Mouse (Mus musculus): ENCODE data around the gene Eps8. TPM values are rescaled to one million over a fixed set of nuclear protein-coding genes. Genes with fewer than 3 reads are reported as not detected.

Eps8 gene
- polyA plus RNA-seq, 1 experiment: 17.7 TPM

DNA sequence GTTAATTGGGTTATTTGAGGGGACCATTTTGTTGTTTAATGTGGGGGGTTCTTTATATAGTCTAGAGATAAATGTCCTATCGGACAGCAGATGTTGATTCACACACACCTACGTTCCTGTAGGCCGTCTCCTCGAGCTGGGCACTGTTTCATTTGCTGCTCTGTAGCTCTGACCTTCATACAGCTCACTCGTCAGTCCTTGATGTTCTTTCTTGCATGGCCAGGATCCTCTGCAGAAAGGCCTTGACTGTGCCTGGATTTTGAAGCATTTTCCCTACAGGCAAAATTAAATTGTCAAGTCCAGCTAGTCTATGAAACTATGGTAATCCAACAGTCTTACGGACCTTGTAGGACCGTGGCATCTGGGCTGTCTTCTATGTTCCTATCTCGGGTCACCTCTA, 40.4 kb upstream of the Eps8 start:
- H3K27ac ChIP-seq (ENCODE audit: insufficient read depth, low read length): no peak overlapping the region
- no peaks in the 10 kb centered on the region for H3K36me3 ChIP-seq (ENCODE audit: control insufficient read depth, insufficient read depth, low read length, poor library complexity, severe bottlenecking)
- H3K9me3 ChIP-seq (replicated peaks; ENCODE audit: control insufficient read depth, insufficient read depth, low read length, poor library complexity, severe bottlenecking): no peaks in the 10 kb centered on the region
- TF ChIP-seq POLR2A (IDR thresholded peaks at IDR 0.05; ENCODE audit: insufficient read depth, low read length) (no peak), CTCF (IDR thresholded peaks at IDR 0.05; ENCODE audit: low read depth, low read length) (no peak), EP300 (IDR thresholded peaks at IDR 0.05; ENCODE audit: insufficient read depth, low read depth, low read length) (no peak)
- no peak overlapping the region for H3K4me3 ChIP-seq (ENCODE audit: low read depth, low read length)
- no peaks in the 10 kb centered on the region for H3K4me1 ChIP-seq (ENCODE audit: control insufficient read depth, insufficient read depth, low read length)
- H3K27me3 ChIP-seq (ENCODE audit: control insufficient read depth, insufficient read depth, low read length, poor library complexity, severe bottlenecking): no peaks in the 10 kb centered on the region
- no peak overlapping the region for H3K9ac ChIP-seq (ENCODE audit: low read depth, poor library complexity, severe bottlenecking)

DNA sequence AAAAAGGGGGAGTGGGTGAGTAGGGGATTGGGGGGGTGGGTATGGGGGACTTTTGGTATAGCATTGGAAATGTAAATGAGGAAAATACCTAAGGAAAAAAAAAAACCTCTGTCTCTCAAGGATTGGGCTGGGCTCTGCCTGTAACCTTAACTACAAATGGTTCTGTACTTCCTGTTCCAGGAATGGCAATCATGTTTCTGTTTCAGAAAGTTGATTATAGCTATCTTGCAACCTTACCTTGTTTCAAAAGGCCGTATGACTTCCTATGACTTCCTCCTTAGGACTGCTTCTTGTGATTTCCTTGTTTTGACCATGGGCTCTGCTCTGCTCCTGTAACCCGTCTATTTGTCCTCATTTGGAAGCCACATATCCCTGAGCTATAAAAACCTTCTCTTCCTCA, 39.6 kb upstream of the Eps8 start:
- Histone ChIP-seq H3K9me3 (replicated peaks; ENCODE audit: control insufficient read depth, insufficient read depth, low read length, poor library complexity, severe bottlenecking) (no peaks in the 10 kb centered on the region), H3K36me3 (ENCODE audit: control insufficient read depth, insufficient read depth, low read length, poor library complexity, severe bottlenecking) (no peaks in the 10 kb centered on the region), H3K4me1 (ENCODE audit: control insufficient read depth, insufficient read depth, low read length) (no peaks in the 10 kb centered on the region), H3K9ac (ENCODE audit: low read depth, poor library complexity, severe bottlenecking) (no peak overlapping the region), H3K4me3 (ENCODE audit: low read depth, low read length) (no peak overlapping the region), H3K27ac (ENCODE audit: insufficient read depth, low read length) (no peak overlapping the region), H3K27me3 (ENCODE audit: control insufficient read depth, insufficient read depth, low read length, poor library complexity, severe bottlenecking) (no peaks in the 10 kb centered on the region)
- no peak for TF ChIP-seq POLR2A (IDR thresholded peaks at IDR 0.05; ENCODE audit: insufficient read depth, low read length)
- no peak for TF ChIP-seq CTCF (IDR thresholded peaks at IDR 0.05; ENCODE audit: low read depth, low read length)
- no peak for TF ChIP-seq EP300 (IDR thresholded peaks at IDR 0.05; ENCODE audit: insufficient read depth, low read depth, low read length)

DNA sequence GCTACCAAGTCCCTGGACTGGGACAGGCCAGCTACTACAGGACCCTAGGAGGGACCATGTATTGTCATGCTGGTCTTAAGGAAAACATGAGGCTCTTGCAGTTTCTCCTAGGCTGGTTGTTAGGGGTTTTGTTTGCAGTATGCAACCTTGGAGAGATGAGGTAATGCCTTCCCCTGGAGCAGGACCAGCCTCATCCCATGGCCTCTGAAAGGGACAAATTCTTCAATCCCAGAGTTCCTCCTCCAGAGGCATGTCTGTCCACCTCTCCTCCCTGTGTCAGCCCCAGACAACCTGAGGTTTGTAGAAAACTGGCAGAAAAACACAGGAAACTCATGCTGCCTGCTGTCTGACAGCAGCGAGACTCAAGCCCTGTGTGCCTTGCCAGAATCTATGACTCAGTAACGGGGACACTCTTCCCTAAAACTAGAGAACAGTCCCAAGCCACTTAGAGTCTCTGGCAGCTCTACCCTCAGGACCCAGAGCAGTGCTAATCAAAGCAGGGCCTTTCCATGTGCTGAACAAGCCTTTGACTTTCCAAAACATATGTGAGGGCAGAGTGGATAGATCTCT, 36.0 kb upstream of the Eps8 start:
- no peak overlapping the region for H3K4me3 ChIP-seq (ENCODE audit: low read depth, low read length)
- no peaks in the 10 kb centered on the region for H3K9me3 ChIP-seq (replicated peaks; ENCODE audit: control insufficient read depth, insufficient read depth, low read length, poor library complexity, severe bottlenecking)
- no peak overlapping the region for H3K9ac ChIP-seq (ENCODE audit: low read depth, poor library complexity, severe bottlenecking)
- no peak for TF ChIP-seq CTCF (IDR thresholded peaks at IDR 0.05; ENCODE audit: low read depth, low read length)
- no peak for TF ChIP-seq POLR2A (IDR thresholded peaks at IDR 0.05; ENCODE audit: insufficient read depth, low read length)
- H3K27ac ChIP-seq (ENCODE audit: insufficient read depth, low read length): no peak overlapping the region
- no peaks in the 10 kb centered on the region for H3K4me1 ChIP-seq (ENCODE audit: control insufficient read depth, insufficient read depth, low read length)
- no peaks in the 10 kb centered on the region for H3K36me3 ChIP-seq (ENCODE audit: control insufficient read depth, insufficient read depth, low read length, poor library complexity, severe bottlenecking)
- no peaks in the 10 kb centered on the region for H3K27me3 ChIP-seq (ENCODE audit: control insufficient read depth, insufficient read depth, low read length, poor library complexity, severe bottlenecking)

DNA sequence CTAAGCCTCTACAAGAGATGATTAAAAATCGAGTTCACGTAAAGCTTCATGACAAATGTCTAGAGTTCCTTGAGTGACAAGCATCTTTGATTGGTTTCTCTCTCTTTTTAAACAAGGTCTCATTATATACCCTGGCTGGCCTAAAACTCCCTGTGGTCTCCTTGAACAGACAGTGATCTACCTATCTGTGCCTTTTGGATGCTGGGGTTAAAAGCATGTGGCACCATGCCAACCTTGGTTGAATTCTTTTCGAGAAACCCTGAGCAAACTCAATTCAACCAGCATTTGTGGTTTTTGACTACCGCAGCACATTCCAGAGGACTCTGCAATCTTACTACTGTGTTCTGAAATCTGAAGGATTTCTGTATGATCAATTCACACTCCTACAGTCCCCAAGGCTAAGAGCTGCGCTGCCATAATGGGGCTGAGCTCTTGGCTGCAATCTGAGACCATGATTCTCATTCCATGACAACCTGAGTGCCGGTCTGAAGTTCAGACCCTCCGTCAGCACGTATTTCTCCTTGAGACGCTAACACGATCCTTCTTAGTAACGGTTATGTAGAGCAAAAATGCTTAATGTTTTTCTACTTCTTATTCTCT, 33.9 kb upstream of the Eps8 start:
- Histone ChIP-seq H3K9me3 (replicated peaks; ENCODE audit: control insufficient read depth, insufficient read depth, low read length, poor library complexity, severe bottlenecking) (no peaks in the 10 kb centered on the region), H3K27ac (ENCODE audit: insufficient read depth, low read length) (no peak overlapping the region), H3K4me1 (ENCODE audit: control insufficient read depth, insufficient read depth, low read length) (no peaks in the 10 kb centered on the region), H3K4me3 (ENCODE audit: low read depth, low read length) (no peak overlapping the region), H3K9ac (ENCODE audit: low read depth, poor library complexity, severe bottlenecking) (no peak overlapping the region), H3K27me3 (ENCODE audit: control insufficient read depth, insufficient read depth, low read length, poor library complexity, severe bottlenecking) (no peaks in the 10 kb centered on the region), H3K36me3 (ENCODE audit: control insufficient read depth, insufficient read depth, low read length, poor library complexity, severe bottlenecking) (no peaks in the 10 kb centered on the region)
- TF ChIP-seq POLR2A (IDR thresholded peaks at IDR 0.05; ENCODE audit: insufficient read depth, low read length) (no peak), CTCF (IDR thresholded peaks at IDR 0.05; ENCODE audit: low read depth, low read length) (no peak), EP300 (IDR thresholded peaks at IDR 0.05; ENCODE audit: insufficient read depth, low read depth, low read length) (no peak)

DNA sequence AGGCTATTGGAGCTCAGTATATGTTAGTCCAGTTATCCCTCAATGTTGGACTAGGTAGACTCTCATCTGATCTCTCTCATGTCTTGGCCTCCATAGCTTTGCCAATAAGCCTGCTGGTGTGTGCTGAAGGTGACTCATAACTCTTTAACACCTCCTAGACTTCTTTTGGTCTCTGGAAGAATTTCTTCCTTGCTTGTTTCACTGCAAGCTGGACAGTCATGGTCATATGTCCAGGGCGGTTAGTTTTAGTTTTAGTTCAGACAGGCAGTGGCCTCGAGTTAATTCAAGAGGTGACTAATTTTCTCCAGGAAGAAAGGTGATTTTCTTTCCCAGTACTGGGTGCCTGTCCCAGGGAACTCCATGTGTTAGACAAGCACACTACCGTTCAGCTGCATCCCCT, 33.4 kb upstream of the Eps8 start:
- Histone ChIP-seq H3K4me3 (ENCODE audit: low read depth, low read length) (no peak overlapping the region), H3K27me3 (ENCODE audit: control insufficient read depth, insufficient read depth, low read length, poor library complexity, severe bottlenecking) (no peaks in the 10 kb centered on the region), H3K4me1 (ENCODE audit: control insufficient read depth, insufficient read depth, low read length) (no peaks in the 10 kb centered on the region), H3K9ac (ENCODE audit: low read depth, poor library complexity, severe bottlenecking) (no peak overlapping the region), H3K36me3 (ENCODE audit: control insufficient read depth, insufficient read depth, low read length, poor library complexity, severe bottlenecking) (no peaks in the 10 kb centered on the region), H3K9me3 (replicated peaks; ENCODE audit: control insufficient read depth, insufficient read depth, low read length, poor library complexity, severe bottlenecking) (no peaks in the 10 kb centered on the region), H3K27ac (ENCODE audit: insufficient read depth, low read length) (no peak overlapping the region)
- no peak for TF ChIP-seq EP300 (IDR thresholded peaks at IDR 0.05; ENCODE audit: insufficient read depth, low read depth, low read length)
- TF ChIP-seq CTCF (IDR thresholded peaks at IDR 0.05; ENCODE audit: low read depth, low read length): no peak
- no peak for TF ChIP-seq POLR2A (IDR thresholded peaks at IDR 0.05; ENCODE audit: insufficient read depth, low read length)

DNA sequence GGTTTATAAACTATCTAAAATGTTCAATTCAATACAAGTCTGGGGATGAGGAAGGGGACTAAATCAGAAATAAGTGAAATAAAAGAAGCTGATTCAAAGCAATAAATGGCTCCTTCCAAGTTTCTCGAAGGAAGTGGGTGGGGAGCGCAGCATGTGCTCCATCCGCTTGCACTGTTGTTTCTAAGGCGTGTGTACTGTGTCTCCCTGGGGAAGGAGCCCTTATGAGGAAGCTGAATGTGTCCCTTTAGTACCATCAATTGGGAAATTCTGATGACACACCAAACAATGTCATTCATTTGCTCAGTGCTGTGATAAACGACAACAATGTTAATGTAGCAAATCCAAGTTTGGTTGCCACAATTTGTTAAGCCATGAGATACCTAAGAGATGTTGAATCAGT, 33.0 kb upstream of the Eps8 start:
- H3K9ac ChIP-seq (ENCODE audit: low read depth, poor library complexity, severe bottlenecking): no peak overlapping the region
- H3K36me3 ChIP-seq (ENCODE audit: control insufficient read depth, insufficient read depth, low read length, poor library complexity, severe bottlenecking): no peaks in the 10 kb centered on the region
- H3K27me3 ChIP-seq (ENCODE audit: control insufficient read depth, insufficient read depth, low read length, poor library complexity, severe bottlenecking): no peaks in the 10 kb centered on the region
- H3K27ac ChIP-seq (ENCODE audit: insufficient read depth, low read length): no peak overlapping the region
- H3K9me3 ChIP-seq (replicated peaks; ENCODE audit: control insufficient read depth, insufficient read depth, low read length, poor library complexity, severe bottlenecking): no peaks in the 10 kb centered on the region
- no peaks in the 10 kb centered on the region for H3K4me1 ChIP-seq (ENCODE audit: control insufficient read depth, insufficient read depth, low read length)
- TF ChIP-seq CTCF (IDR thresholded peaks at IDR 0.05; ENCODE audit: low read depth, low read length): no peak
- no peak for TF ChIP-seq POLR2A (IDR thresholded peaks at IDR 0.05; ENCODE audit: insufficient read depth, low read length)
- TF ChIP-seq EP300 (IDR thresholded peaks at IDR 0.05; ENCODE audit: insufficient read depth, low read depth, low read length): no peak
- H3K4me3 ChIP-seq (ENCODE audit: low read depth, low read length): no peak overlapping the region

Measured in ES-Bruce4 (cell line).